Comparison of ENCODE assay signal across 15 mouse cellular contexts in the genomic region with DNA sequence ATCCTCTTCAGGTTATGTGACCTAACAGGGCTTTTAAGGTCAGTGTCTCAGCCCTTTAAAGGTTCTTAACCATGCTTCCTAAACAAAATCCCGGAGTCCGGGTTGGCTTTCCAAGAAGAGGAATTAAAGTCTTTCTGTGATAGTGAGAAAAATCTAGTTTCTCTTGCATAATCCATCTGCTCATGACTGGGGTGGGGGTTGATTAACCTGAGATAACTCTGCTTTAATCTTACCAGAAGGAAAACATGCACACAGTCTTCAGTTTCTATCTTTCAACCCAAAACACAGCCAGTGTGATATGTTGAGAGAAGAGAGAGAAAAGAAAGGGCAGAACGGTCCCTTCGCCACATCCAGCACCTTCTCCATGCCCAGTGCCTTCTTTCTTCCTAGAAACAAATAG.
"Had no signal": no experiment of that assay in that cellular context is flagged by ENCODE, and none has a peak within 500 bp of the region (broad histone marks: within the 10 kb centered on the region; RNA-seq: fewer than 3 reads in every experiment).

No protein-coding gene starts in this region.

- H3K4me1 ChIP-seq: neural tube, embryonic 15.5 days; stomach, embryonic 15.5 days had no signal

- H3K4me3 ChIP-seq: neural tube, embryonic 15.5 days; stomach, embryonic 15.5 days had no signal

- DNase-seq: retina, postnatal 1 day; right cerebral cortex, adult 18-20 months; right cerebral cortex, postnatal 14 days; right cerebral cortex, postnatal 25 days; right cerebral cortex, postnatal 4 days; spleen, adult 18-20 months; thymus, adult 18-20 months; thymus, adult 2 months; thymus, postnatal 14 days; thymus, postnatal 25 days; thymus, postnatal 36 days; thymus, postnatal 4 days had no signal

- H3K27ac ChIP-seq: neural tube, embryonic 15.5 days; stomach, embryonic 15.5 days; stomach, postnatal 0 days had no signal
